Mouse (Mus musculus): Measurements from ENCODE around the gene Kdm1a. TPM values are rescaled to one million over a fixed set of nuclear protein-coding genes. Genes with fewer than 3 reads are reported as not detected.
A peak's percentile ranks its signal among the peaks of the same experiment; 100 is the strongest.

Kdm1a gene
- total RNA-seq, 2 experiments from 2014 or later: 88.7 to 93.5 TPM

DNA sequence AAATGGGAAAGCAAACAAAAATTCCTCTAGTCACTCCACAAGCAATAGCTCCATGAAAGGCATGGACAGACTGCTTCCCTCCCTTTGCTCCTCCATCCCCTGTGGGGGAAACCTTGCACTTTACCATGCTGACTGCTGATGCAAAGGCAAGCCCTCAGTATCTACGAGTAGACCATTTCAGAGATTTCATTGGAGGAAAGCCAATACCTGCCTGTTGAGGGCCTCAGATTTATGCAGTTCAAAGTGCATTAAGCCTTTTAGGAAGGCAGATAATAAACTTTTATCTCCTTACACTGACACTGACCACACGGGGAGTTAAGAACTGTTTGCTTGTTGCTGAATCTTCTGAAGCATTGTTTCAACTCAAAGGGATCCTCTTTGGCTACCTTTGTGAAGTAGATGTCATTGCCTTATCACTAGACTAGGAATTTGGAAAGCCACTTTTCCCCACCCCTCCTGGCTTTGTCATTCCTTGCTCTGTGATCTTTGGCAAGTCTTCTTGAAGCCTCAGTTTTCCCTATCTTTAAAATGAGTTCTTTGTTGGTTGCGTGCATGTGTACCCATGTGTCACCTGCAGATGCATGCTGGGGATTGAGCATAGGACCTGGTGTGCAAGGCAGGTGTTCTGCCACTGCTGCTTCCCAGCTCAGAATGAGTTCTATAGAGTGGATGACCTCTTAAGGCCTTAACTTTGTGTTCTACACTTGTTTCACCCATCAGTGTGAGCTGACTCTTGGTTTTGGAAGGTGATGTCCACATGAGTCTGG, 56.1 kb downstream of the Kdm1a start:
- no peak for DNase-seq (ENCODE audit: low spot score in 2 of 2)

DNA sequence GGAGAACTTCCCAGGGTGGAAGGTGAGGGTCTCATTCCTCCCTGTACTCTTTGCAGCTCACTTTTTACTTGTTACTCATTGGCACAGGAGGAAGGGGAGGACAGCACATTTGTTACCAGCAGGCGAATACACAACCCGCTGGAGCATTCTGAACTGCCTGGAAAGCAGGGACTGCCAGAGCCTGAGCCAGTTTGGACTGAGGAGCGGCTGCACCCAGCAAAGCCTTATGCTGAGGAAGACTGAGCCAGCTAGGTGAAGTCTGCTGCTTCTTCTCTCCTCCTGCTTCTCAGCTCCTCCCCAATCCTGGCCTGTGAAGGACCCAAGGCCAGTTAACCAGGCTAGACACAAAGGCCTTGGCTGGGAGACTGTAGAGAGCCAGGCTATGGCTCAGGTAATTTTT, 57.4 kb downstream of the Kdm1a start:
- DNase-seq (ENCODE audit: low spot score in 2 of 2): no peak

DNA sequence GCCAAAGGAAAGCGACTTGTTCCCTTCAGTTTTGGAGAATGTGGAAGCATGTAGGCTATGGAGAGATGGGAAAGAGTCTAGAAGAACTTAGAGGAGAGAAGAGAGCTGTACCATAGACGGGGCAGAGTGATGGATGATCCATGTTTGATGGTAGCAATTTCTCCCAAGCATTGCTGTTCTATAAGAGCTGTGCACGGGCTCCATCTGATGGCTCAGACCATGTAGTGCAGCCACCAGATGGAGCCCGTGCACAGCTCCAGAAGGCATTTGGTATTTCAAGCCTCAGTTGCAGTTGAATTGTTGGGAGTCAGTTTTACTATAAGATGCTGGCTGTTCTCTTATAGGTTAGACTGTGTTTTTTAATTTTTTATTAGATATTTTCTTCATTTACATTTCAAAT, 76.1 kb downstream of the Kdm1a start:
- peak; percentile 63 to 67 for DNase-seq (ENCODE audit: low spot score in 2 of 2)

DNA sequence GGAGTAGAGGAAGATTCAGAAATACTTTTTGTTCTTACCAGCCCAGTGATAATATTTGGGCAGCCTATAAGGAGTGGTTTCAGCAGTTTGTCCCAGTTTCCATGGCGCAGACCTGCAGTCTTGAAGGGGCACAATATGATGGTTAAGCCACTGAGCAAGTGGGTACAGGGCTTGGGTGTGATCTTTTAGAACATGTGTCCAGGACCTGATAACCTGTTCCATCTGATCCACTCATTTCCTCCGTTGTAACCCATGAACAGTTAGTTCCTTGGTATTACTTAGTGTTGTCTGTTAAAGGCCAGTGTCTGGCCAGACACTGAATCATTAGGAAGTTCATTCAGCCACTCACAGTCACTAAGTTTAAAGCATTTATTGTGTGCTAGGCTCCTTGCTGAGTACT, 78.2 kb downstream of the Kdm1a start:
- no peak for DNase-seq (ENCODE audit: low spot score in 2 of 2)

DNA sequence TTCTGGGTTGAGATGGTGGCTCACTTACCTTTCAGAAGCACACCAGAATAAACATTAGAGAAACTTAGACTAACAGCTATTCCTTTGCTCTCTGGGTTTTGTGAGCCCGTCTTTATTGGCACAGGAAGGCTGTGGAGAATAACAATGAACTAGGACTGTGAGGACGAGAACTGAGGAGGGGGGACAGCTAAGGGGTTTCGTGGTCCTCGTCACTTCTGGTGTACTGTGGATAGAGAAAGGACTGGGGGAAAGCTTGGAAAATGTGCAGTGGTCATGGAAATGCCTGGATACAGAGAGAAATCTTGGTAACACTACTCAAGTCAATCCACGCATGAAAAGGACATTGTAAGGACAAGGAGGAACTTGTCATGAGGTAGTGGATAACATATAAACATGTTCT, 80.6 kb downstream of the Kdm1a start:
- no peak for DNase-seq (ENCODE audit: low spot score in 2 of 2)

DNA sequence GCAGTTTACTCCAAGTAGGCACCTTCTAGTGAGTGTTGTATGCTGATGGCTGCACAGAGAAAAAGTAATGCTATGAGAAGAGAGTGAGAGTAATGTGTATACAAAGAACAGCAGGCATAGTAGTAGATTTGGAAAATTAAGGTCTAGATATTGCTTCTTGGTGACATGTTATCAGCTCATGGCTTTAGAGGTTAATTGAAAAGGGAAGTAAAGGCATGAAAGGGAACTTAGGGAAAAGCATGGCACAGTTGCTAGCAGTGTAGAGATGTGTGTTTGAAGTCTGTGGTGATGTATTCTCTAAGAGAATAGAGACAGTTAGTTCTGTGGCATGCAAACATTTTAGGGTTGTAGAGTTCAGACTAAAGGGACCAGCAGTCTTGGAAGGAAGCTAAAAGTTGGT, 82.7 kb downstream of the Kdm1a start:
- DNase-seq (ENCODE audit: low spot score in 2 of 2): no peak

DNA sequence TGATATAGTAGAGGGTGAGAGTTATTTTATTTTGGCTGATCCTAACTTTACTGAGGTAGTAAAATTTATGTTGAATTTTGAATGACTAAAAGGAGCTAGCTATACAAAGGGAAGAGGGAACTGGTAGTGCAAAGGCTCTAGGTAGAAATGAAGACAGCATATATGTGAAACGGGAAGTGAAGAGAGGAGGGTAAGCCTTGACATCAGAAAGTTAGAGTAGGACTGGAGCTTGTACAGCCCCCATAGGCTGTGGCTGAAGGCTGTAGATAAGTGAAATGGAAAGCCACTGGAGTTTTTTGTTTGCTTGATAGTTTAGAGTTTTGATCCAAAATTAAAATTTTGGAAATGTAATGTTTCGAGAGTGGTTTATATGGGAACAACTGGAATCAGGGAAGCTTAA, 83.9 kb downstream of the Kdm1a start:
- DNase-seq (ENCODE audit: low spot score in 2 of 2): no peak

DNA sequence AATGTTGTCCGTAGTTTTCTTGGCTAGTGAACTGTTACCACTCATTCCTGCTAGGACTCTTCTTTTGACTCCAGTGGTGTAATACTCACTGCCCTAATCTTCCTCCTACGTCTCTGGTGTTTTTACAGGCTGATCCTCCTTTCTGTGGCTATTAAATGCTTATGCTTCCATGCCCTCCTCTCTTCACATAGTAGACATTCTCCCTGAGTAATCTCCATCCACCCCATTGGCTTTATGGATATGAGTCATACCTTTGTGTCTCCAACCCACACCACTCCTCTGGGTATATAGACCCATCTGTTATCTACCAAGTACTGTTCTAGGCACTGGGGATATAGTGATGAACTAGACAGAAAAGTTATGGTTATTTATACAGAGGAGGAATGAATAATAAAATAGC, 84.4 kb downstream of the Kdm1a start:
- no peak for DNase-seq (ENCODE audit: low spot score in 2 of 2)

DNA sequence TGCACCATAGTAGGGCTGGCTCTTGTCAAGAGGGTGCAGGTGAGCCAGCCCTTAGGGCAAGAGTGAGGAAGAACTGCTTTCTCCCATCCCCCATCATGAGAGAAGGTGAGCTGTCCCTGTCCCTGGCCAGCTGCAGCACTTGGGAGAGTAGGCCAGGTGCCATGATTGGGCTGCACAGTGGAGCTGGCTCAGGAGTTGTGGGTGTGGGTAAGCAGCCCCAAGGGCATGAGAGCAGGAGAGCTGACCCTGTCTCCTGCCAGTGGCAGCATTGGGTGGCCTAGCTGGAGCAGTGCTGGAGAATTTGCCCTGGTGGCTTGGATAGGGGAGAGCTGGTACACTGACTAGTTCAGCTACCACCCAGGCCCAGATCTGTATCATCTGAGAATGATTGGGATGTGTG, 89.6 kb downstream of the Kdm1a start:
- DNase-seq (ENCODE audit: low spot score in 2 of 2): no peak

DNA sequence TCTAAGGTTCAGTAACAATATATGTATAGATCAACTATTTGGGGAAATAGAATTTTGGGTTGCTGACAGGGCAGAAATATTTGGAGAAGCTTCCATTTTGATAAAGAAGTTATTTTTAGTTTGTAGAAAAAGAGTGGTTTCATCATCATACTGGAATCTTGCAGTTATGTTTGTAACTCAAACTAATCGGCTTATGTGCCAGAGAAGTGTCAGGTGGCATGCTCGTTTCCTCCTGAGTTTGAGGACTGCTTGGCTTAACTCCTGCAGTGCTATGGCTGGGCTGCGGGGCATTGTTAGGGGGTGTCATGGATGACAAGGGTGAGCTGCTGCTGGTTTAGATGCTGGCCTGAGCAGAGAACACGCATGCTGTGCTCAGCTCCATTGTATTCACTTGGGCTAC, 90.8 kb downstream of the Kdm1a start:
- DNase-seq (ENCODE audit: low spot score in 2 of 2): no peak

DNA sequence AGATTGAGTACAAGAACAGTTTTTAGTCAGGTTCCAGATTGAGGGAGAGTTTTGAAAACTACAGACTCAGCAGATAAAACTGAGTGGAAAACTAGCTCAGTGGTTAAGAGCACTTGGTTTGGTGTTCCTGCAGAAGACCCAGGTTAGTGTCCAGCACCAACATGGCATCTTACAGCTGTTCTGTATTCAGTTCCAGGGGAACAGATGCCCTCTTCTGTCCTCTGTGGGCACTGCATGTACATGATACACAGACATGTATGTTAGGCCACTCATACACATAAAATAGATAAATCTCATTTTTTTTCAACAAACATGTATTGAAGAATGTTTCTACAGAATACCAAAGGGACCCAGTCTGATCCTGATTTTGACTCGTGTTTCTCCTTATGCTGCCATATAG, 92.7 kb downstream of the Kdm1a start:
- peak in 1 of 2 experiments; percentile 5 for DNase-seq (ENCODE audit: low spot score in 2 of 2)

DNA sequence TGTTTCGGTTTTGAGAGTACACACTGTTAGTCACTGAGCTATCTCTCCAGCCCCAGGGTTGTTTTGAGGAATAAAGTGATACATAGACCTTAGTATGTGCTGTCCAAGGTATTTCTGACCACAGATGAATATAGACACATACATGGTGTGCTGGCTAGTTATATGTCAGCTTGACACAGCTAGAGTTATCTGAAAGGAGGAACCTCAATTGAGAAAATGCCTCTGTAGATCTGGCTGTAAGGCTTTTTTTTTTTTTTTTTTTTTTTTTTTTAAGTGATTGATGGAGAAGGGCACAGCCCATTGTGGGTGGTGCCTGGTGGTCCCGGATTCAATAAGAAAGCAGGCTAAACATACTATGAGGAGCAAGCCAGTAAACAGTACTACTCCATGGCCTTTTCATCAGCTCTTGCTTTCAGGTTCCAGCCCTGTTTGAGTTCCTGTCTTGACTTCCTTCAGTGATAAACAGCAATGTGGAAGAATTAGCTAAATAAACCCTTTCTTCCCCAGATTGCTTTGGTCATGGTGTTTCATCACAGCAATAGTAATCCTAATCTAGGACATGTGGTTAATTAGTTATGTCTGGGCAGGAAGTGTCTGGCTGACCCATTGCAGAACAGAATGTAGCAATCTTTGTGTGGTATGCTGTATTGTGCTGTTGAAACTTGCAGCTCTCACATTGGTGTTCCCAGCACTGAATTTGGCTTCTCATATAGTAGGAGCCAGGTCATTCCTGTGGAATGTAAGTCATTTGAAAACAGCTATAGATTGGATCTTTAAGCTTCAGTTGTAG, 96.9 kb downstream of the Kdm1a start:
- no peak for DNase-seq (ENCODE audit: low spot score in 2 of 2)

Small RNA genes lying within 50 kb of the gene (microRNA-seq; reads per million reads assigned to microRNA genes)
- gene Gm22180: 0 reads per million in 2 experiments

Other genes starting within 250 kb of the Kdm1a start
- gene Htr1d, start 179.2 kb downstream of the Kdm1a start, total RNA-seq (2021): 1 to 10 TPM; 5.7 to 5.9 TPM
- under 1 TPM; 0.21 to 0.70 TPM for gene 6030445D17Rik, start 140.5 kb downstream of the Kdm1a start, total RNA-seq (2021)
- 10 to 100 TPM; 83.9 to 88.2 TPM for gene Luzp1, start 133.0 kb downstream of the Kdm1a start, total RNA-seq (2021)
- gene Tex46, start 7.7 kb upstream of the Kdm1a start, total RNA-seq (2021): not detected
- not detected for gene Lactbl1, start 19.9 kb upstream of the Kdm1a start, total RNA-seq (2021)
- 10 to 100 TPM; 14.9 to 16.1 TPM for gene Ephb2, start 233.3 kb upstream of the Kdm1a start, total RNA-seq (2021)